Mouse (Mus musculus) hindlimb bud, embryonic 11.5 days (tissue): Measurements from ENCODE around the gene Olr1.

Experiments
- DNase-seq: peaks from one replicate; pipeline ENCODE4 v3.0.0-alpha.2; 2012; ENCODE audit warnings: low read depth, low spot score; ENCODE audit errors: extremely low spot score

Olr1 gene

GRCm38 (mm10) chr6:129507024-129507423 lies at the start of gene Olr1:
Gene Olr1 (minus strand): TSS chr6:129507165.
- no peak for DNase-seq

- DNase-seq, result no peak
These were observed 41.0 kb upstream of the Olr1 start for GRCm38 (mm10) chr6:129548009-129548408.

- DNase-seq, result no peak
These were observed 40.3 kb upstream of the Olr1 start for GRCm38 (mm10) chr6:129547277-129547676.

GRCm38 (mm10) chr6:129543709-129544606 lies 37.0 kb upstream of the Olr1 start:
- peak; percentile 47 for DNase-seq

GRCm38 (mm10) chr6:129542540-129542939 lies 35.6 kb upstream of the Olr1 start:
- no peak for DNase-seq

- no peak for DNase-seq
These were observed 35.0 kb upstream of the Olr1 start for GRCm38 (mm10) chr6:129541931-129542330.

- DNase-seq, result no peak
These were observed 31.6 kb upstream of the Olr1 start for GRCm38 (mm10) chr6:129538555-129538954.

GRCm38 (mm10) chr6:129535723-129536122 lies 28.8 kb upstream of the Olr1 start:
- DNase-seq, result no peak

GRCm38 (mm10) chr6:129534627-129535190 lies 27.7 kb upstream of the Olr1 start:
- no peak for DNase-seq

GRCm38 (mm10) chr6:129534057-129534456 lies 27.1 kb upstream of the Olr1 start:
- no peak for DNase-seq

- peak; percentile 52 for DNase-seq
These were observed 26.2 kb upstream of the Olr1 start, which contains the start of gene Gabarapl1 for GRCm38 (mm10) chr6:129532942-129533860. Gene Gabarapl1 (plus strand): TSS chr6:129533160.

- no peak for DNase-seq
These were observed 25.6 kb upstream of the Olr1 start for GRCm38 (mm10) chr6:129532556-129532941.

GRCm38 (mm10) chr6:129530261-129530660 lies 23.3 kb upstream of the Olr1 start:
- no peak for DNase-seq

GRCm38 (mm10) chr6:129529605-129530004 lies 22.6 kb upstream of the Olr1 start:
- DNase-seq, result no peak

GRCm38 (mm10) chr6:129527416-129527815 lies 20.5 kb upstream of the Olr1 start:
- DNase-seq, result no peak

GRCm38 (mm10) chr6:129526069-129526468 lies 19.1 kb upstream of the Olr1 start:
- DNase-seq, result no peak

- DNase-seq, result no peak
These were observed 10.9 kb upstream of the Olr1 start for GRCm38 (mm10) chr6:129517752-129518408.

- DNase-seq, result no peak
These were observed 9.4 kb upstream of the Olr1 start for GRCm38 (mm10) chr6:129516388-129516787.

- DNase-seq, result no peak
These were observed 8.1 kb upstream of the Olr1 start for GRCm38 (mm10) chr6:129515068-129515467.

- DNase-seq, result no peak
These were observed 7.4 kb upstream of the Olr1 start for GRCm38 (mm10) chr6:129514376-129514775.

GRCm38 (mm10) chr6:129513409-129513808 lies 6.4 kb upstream of the Olr1 start:
- DNase-seq, result no peak
